ENCODE assay signal across 8 mouse cellular contexts in genomic region chr11:107413251-107413655, GRCm38 (mm10). TPM values are rescaled to one million over a fixed set of nuclear protein-coding genes. Genes with fewer than 3 reads are reported as not detected.
DNase-seq lines count a peak whose midpoint lies in the region; ATAC-seq and TF ChIP-seq lines count a peak whose summit lies in the region.

No protein-coding gene starts in this region.

- H3K4me1 ChIP-seq in lung, embryonic 15.5 days = peaks cover 63% of the 10 kb centered on the region
- peaks cover 74% of the 10 kb centered on the region for H3K4me1 ChIP-seq in liver, postnatal 0 days (ENCODE audit: insufficient read depth)
- no peaks in the 10 kb centered on the region for H3K4me1 ChIP-seq in small intestine, adult 2 months (ENCODE audit: control insufficient read depth, insufficient read depth, insufficient read length, low read length)

- no peaks in the 10 kb centered on the region for H3K9me3 ChIP-seq in lung, embryonic 15.5 days
- H3K9me3 ChIP-seq in liver, postnatal 0 days (ENCODE audit: low read length) = no peaks in the 10 kb centered on the region

- no peak overlapping the region for H3K9ac ChIP-seq in lung, embryonic 15.5 days
- H3K9ac ChIP-seq in liver, postnatal 0 days (replicated peaks) = peak overlapping the region; percentile 45

- peak overlapping the region; percentile 57 for H3K27ac ChIP-seq in lung, embryonic 15.5 days
- peak overlapping the region; percentile 18; the same call in 1 of the 2 replicates for H3K27ac ChIP-seq in liver, postnatal 0 days (ENCODE audit: low read depth)
- H3K27ac ChIP-seq in small intestine, adult 2 months (ENCODE audit: insufficient read depth, low read depth, low read length) = no peak overlapping the region

- no peak for DNase-seq in lung, postnatal 10 days
- DNase-seq in cerebellum, postnatal 25 days = peak; percentile 63 to 70
- peak; percentile 83 for DNase-seq in forelimb bud, embryonic 11.5 days (ENCODE audit: low read depth, low spot score)
- peak; percentile 61 for DNase-seq in kidney, postnatal 10 days
- DNase-seq in liver, postnatal 0 days = peak; percentile 40
- no peak for DNase-seq in urinary bladder, adult 2 months (ENCODE audit: low spot score)

- no peaks in the 10 kb centered on the region for H3K27me3 ChIP-seq in lung, embryonic 15.5 days
- no peaks in the 10 kb centered on the region for H3K27me3 ChIP-seq in liver, postnatal 0 days (ENCODE audit: insufficient read depth, low read length)
- H3K27me3 ChIP-seq in small intestine, adult 2 months (ENCODE audit: control insufficient read depth, insufficient read depth, low read length) = no peaks in the 10 kb centered on the region

- H3K36me3 ChIP-seq in lung, embryonic 15.5 days = no peaks in the 10 kb centered on the region
- no peaks in the 10 kb centered on the region for H3K36me3 ChIP-seq in liver, postnatal 0 days (replicated peaks; ENCODE audit: insufficient read depth, low read length)
- no peaks in the 10 kb centered on the region for H3K36me3 ChIP-seq in small intestine, adult 2 months (ENCODE audit: control insufficient read depth, insufficient read depth, low read length)

- no peak for ATAC-seq in lung, embryonic 15.5 days (ENCODE audit: borderline replicate concordance, extremely low read depth, low FRiP score, low TSS enrichment)
- ATAC-seq in liver, postnatal 0 days = no peak

- no peak for TF ChIP-seq CTCF in liver, postnatal 0 days (IDR thresholded peaks at IDR 0.05; ENCODE audit: low read depth)
- TF ChIP-seq CTCF in small intestine, adult 2 months (IDR thresholded peaks at IDR 0.05; ENCODE audit: extremely low read depth, insufficient read length, insufficient replicate concordance, low read depth, low read length) = no peak

- WGBS in lung, embryonic 15.5 days = 6% methylated on average over 14 of the region's 14 CpGs
- 16% methylated on average over 14 of the region's 14 CpGs for WGBS in liver, postnatal 0 days (ENCODE audit: insufficient replicate concordance)
- WGBS in small intestine, adult 2 months = 15% methylated on average over 14 of the region's 14 CpGs

- H3K4me2 ChIP-seq in lung, embryonic 15.5 days = peak overlapping the region; percentile 48
- H3K4me2 ChIP-seq in liver, postnatal 0 days (ENCODE audit: low read depth, low read length) = peak overlapping the region; percentile 64

- no peak for TF ChIP-seq EP300 in liver, postnatal 0 days (IDR thresholded peaks at IDR 0.05; ENCODE audit: low read depth)

- H3K4me3 ChIP-seq in lung, embryonic 15.5 days = peak overlapping the region; percentile 19; the same call in 1 of the 2 replicates
- H3K4me3 ChIP-seq in liver, postnatal 0 days (ENCODE audit: low read depth, low read length) = peak overlapping the region; percentile 23
- peak overlapping the region; percentile 18 for H3K4me3 ChIP-seq in small intestine, adult 2 months (ENCODE audit: low read depth, low read length)

- TF ChIP-seq POLR2A in small intestine, adult 2 months (IDR thresholded peaks at IDR 0.05; ENCODE audit: low read depth, low read length) = no peak

RNA-seq across cellular contexts. Expression of gene Pitpnc1, which starts 57.2 kb away (rescaled TPM):
- polyA plus RNA-seq in lung, embryonic 15.5 days (2015; fragmentation: Nextera tagmentation; extraction: Ambion mirVana) = 15.9 and 16.7 TPM in 2 replicates
- polyA plus RNA-seq in liver, postnatal 0 days (2015; fragmentation: Nextera tagmentation; extraction: Ambion mirVana) = 6.8 and 9.1 TPM in 2 replicates
- polyA plus RNA-seq in small intestine, adult 2 months (2012; rRNA removed) = 0.84 and 1.5 TPM in 2 replicates
- 9.1 TPM in 2 replicates for polyA plus RNA-seq in urinary bladder, adult 2 months (2012; rRNA removed)

Comparison
In these comparisons a context has a peak if more than half of its experiments do, and no peak if none do; other contexts are left out.
1. DNase-seq: peak in cerebellum, postnatal 25 days (2 of 2), forelimb bud, embryonic 11.5 days (single experiment), kidney, postnatal 10 days (single experiment) and liver, postnatal 0 days (single experiment); none in lung, postnatal 10 days (single experiment) and urinary bladder, adult 2 months (single experiment).
2. Peak in every context shown above with its lines, with median percentiles within 50 percentile points of each other: H3K4me3 ChIP-seq.